Mouse (Mus musculus) small intestine, adult 2 months (tissue): ENCODE measurements around the gene Cldn13. TPM values are rescaled to one million over a fixed set of nuclear protein-coding genes. Genes with fewer than 3 reads are reported as not detected.
"Not testable (repeated sequence)": the region's sequence is repeated elsewhere in the genome, so short reads cannot be mapped to it uniquely, and the experiment has no call there.

Experiments used
- H3K27ac ChIP-seq: fragments of 200-500 bp; 2 replicates; pipeline ENCODE4 v1.5.1; 2012; ENCODE audit warnings: low read depth, low read length, control low read depth, inconsistent platforms; ENCODE audit not compliant: insufficient read depth
- H3K27me3 ChIP-seq: fragments of 200-500 bp; 2 replicates; pipeline ENCODE4 v1.6.1; 2012; ENCODE audit warnings: mild to moderate bottlenecking, moderate library complexity, low read length, inconsistent platforms; ENCODE audit not compliant: control insufficient read depth, insufficient read depth
- H3K36me3 ChIP-seq: fragments of 200-500 bp; 2 replicates; pipeline ENCODE4 v1.6.1; 2012; ENCODE audit warnings: mild to moderate bottlenecking, low read length, control low read depth, inconsistent platforms; ENCODE audit not compliant: control insufficient read depth, insufficient read depth
- H3K4me1 ChIP-seq: fragments of 200-500 bp; 2 replicates; pipeline ENCODE4 v1.6.1; 2012; ENCODE audit warnings: low read length, inconsistent platforms, mixed read lengths; ENCODE audit not compliant: control insufficient read depth, insufficient read depth, insufficient read length
- H3K4me3 ChIP-seq: fragments of 200-500 bp; 2 replicates; pipeline ENCODE4 v1.5.1; 2012; ENCODE audit warnings: low read depth, mild to moderate bottlenecking, control low read depth, inconsistent platforms, low read length, moderate library complexity
- CTCF ChIP-seq: fragments of 200-500 bp; IDR thresholded peaks from 2 replicates; pipeline ENCODE4 v1.5.1; 2012; ENCODE audit warnings: low read depth, mild to moderate bottlenecking, control low read depth, inconsistent platforms, low read length, moderate library complexity, mixed read lengths; ENCODE audit not compliant: insufficient replicate concordance, insufficient read length; ENCODE audit errors: extremely low read depth
- POLR2A ChIP-seq: fragments of 200-500 bp; IDR thresholded peaks from 2 replicates; pipeline ENCODE4 v1.6.1; 2012; ENCODE audit warnings: low read depth, mild to moderate bottlenecking, control low read depth, inconsistent platforms, low read length, moderate library complexity
- WGBS: fragments of 180-500 bp; shearing (Covaris S2); methylation state at CpG from one replicate; pipeline ENCODE4 v1.1.7; 2018; 5-methylcytosine and 5-hydroxymethylcytosine counted together
- polyA plus RNA-seq: library from polyadenylated mRNA; depleted of rRNA; stranded (reverse); fragments of >200 nt; gene quantifications from 2 replicates; pipeline ENCODE4 v1.2.3, GENCODE M21; 2012; rRNA removed

Gene Cldn13
- not detected in 2 replicates for polyA plus RNA-seq

DNA sequence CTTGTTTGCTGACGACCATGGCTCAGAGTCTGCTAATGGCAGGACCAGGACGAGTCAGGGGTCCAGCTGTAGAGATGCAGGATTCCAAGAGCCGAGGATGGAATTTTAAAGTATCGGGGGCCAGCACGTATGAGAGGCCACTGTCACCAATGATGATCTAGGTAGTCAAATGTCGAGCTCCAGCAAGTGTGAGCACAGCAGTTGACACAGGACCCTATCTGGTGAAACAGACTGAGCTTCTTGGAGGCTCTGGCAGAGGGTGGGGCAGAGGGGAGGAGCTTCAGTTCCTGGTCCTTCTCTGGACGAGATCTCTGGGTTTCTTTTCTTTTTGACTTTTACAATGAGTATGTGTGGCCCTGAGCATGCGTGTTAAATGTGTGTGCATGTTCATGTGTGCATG lies at the start of gene Cldn13:
Cldn13 (minus strand) TSS at position 216 of the 400 bp plus-strand sequence.
- Histone ChIP-seq H3K36me3 (no peaks in the 10 kb centered on the region), H3K27me3 (no peaks in the 10 kb centered on the region), H3K27ac (no peak within 1 kb of the TSS), H3K4me3 (no peak within 1 kb of the TSS), H3K4me1 (no peaks in the 10 kb centered on the region)
- TF ChIP-seq CTCF: no peak
- TF ChIP-seq POLR2A: no peak
- WGBS: 72% methylated on average over 8 of the region's 8 CpGs

DNA sequence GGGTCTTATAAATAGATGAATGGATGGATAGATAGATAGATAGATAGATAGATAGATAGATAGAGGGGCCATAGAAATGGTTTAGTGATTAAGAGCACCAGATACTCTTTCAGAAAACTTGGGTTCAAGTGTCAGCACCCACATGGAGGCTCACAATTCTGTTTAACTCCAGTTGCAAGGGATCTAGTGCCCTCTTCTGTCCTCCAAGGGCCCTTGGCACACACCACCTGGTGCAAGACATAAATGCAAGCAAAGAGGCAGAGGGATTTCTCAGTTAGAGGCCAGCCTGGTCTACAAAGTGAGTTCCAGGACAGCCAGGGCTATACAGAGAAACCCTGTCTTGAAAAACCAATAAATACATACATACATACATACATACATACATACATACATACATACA lies 49.3 kb upstream of the Cldn13 start:
- H3K36me3 ChIP-seq, H3K4me3 ChIP-seq: not testable (repeated sequence)

DNA sequence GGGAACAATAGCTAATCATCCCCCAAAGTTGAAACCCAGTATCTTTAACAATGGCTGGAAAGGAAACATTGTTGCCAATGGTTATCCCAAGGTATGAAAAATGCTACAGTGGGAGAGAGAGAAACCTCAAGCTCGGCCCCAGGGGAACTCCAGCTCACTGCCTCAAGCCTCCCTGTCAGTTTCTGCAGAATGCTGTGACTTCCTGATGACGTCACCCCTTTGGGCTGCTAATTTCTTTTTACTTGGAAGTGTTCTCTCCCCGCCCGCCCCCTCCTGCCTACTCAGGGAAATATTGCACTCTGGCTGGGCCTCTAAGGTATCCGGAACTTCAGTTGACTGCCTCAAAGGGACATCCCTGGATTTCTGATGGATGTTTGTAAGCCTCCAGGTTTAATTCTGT lies 48.2 kb upstream of the Cldn13 start:
- no peak overlapping the region for H3K4me3 ChIP-seq
- H3K27me3 ChIP-seq: no peaks in the 10 kb centered on the region
- peaks cover 18% of the 10 kb centered on the region; the same call in 1 of the 2 replicates for H3K4me1 ChIP-seq
- no peaks in the 10 kb centered on the region for H3K36me3 ChIP-seq
- H3K27ac ChIP-seq: no peak overlapping the region
- no peak for TF ChIP-seq POLR2A
- WGBS: 30% methylated on average over 5 of the region's 5 CpGs

More for the DNA sequence above, 49.3 kb upstream of the Cldn13 start:
- not testable (repeated sequence) for H3K27ac ChIP-seq, H3K27me3 ChIP-seq
- H3K4me1 ChIP-seq: peaks cover 23% of the 10 kb centered on the region

DNA sequence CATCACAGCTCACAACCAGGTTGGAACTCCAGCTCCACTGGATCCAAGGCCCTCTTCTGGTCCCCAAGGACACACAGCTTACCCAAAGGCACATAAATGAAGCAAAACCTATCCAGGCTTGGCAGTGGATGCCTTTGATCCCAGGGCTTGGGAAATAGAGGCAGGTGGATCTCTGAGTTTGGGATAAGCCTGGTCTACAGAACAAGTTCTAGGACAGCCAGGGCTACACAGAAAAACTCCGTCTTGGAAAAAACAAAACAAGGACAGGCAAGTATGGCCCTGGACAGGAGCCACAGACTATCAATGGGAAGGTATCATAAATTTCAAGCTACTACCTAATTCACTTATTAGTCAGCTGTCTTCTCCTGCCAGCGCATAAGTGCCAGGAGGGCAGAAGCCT lies 46.2 kb upstream of the Cldn13 start:
- H3K36me3 ChIP-seq: no peaks in the 10 kb centered on the region
- 49% methylated on average over 2 of the region's 2 CpGs for WGBS
- no peaks in the 10 kb centered on the region for H3K27me3 ChIP-seq
- peaks cover 6% of the 10 kb centered on the region; the same call in 1 of the 2 replicates for H3K4me1 ChIP-seq
- TF ChIP-seq POLR2A (no peak), CTCF (no peak)
- H3K27ac ChIP-seq: no peak overlapping the region
- H3K4me3 ChIP-seq: no peak overlapping the region

DNA sequence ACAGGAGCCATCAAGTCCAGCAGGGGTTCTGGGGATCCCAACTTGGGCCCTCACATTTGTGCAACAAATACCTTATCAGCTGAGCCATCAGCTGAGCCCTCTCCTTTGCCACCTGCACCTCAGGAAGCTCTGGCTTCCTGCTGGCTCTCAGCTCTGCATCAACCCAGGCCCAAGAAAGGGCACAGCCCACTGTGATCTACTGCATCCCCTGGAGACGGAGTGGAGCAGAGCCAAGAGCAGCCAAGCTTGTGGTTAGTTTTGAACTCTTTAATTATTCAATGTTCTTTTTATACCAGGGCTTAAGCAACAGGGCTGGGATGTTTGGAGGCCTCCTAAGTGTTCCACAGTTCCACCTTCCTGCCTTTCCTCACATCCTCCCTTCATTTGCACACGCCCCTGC lies 45.1 kb upstream of the Cldn13 start:
- no peaks in the 10 kb centered on the region for H3K27me3 ChIP-seq
- H3K4me1 ChIP-seq: peaks cover 6% of the 10 kb centered on the region; the same call in 1 of the 2 replicates
- no peak for TF ChIP-seq CTCF
- no peak for TF ChIP-seq POLR2A
- H3K4me3 ChIP-seq: no peak overlapping the region
- H3K27ac ChIP-seq: no peak overlapping the region
- no peaks in the 10 kb centered on the region for H3K36me3 ChIP-seq
- WGBS: 90% methylated on average over 2 of the region's 2 CpGs

DNA sequence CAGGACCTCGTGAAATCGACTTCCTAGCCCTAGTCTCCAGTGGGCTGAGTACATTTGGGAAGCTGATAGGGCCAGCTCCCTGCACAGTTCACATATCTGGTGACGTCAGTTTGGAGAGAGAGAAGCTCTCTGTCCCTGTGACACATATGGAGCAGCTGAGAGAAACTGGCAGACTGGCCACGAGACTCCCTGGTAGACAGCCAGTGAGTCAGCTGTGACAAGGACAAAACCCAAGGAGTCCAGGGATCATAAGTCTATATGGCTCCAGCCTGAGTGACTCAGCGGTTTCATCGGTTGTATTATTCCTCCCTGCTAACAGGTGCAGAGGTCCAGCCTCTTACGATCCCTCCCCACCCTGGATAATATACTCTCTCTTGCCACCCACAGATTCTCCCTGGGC lies 43.8 kb upstream of the Cldn13 start:
- 25% methylated on average over 7 of the region's 7 CpGs for WGBS

DNA sequence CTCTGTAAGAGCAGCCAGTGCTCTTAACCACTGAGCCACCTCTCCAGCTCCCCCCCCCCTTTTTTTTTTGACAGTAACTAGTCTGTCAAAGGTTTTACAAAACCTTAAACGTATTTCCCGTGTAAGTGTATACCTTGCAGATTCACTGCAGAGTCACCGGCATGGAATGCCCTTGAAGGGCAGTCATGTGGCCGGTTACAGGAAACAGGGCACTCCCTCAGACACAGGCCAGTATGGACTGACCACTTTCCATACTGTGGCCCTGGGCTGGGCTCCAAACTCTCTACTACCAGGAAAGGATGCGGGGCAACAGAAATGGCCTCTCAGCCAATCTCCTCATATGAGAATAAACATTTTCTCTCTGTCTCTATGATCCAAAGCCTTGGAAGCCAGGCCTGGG lies 40.2 kb upstream of the Cldn13 start:
- no peaks in the 10 kb centered on the region for H3K27me3 ChIP-seq
- H3K27ac ChIP-seq: no peak overlapping the region
- no peaks in the 10 kb centered on the region for H3K36me3 ChIP-seq
- no peak for TF ChIP-seq CTCF
- no peak for TF ChIP-seq POLR2A
- H3K4me1 ChIP-seq: peaks cover 15% of the 10 kb centered on the region
- 76% methylated on average over 5 of the region's 5 CpGs for WGBS
- no peak overlapping the region for H3K4me3 ChIP-seq

More for the DNA sequence above, 43.8 kb upstream of the Cldn13 start:
- peaks cover 6% of the 10 kb centered on the region; the same call in 1 of the 2 replicates for H3K4me1 ChIP-seq
- no peaks in the 10 kb centered on the region for H3K27me3 ChIP-seq
- H3K27ac ChIP-seq: peak overlapping the region; percentile 45
- no peak for TF ChIP-seq CTCF
- no peak for TF ChIP-seq POLR2A
- H3K36me3 ChIP-seq: no peaks in the 10 kb centered on the region
- no peak overlapping the region for H3K4me3 ChIP-seq
